Mouse (Mus musculus) limb, embryonic 12.5 days (tissue): ENCODE measurements around the gene Gcm1. TPM values are rescaled to one million over a fixed set of nuclear protein-coding genes. Genes with fewer than 3 reads are reported as not detected.

Source experiments
- ATAC-seq: fragments of 200-750 bp; cut with Nextera tagmentation; 2 replicates; pipeline ENCODE4 v1.8.0; 2017; ENCODE audit warnings: low read depth, moderate TSS enrichment; ENCODE audit not compliant: insufficient number of reproducible peaks, insufficient read depth, low FRiP score, low TSS enrichment
- H3K27ac ChIP-seq: fragments of 300-500 bp; sonication (generic); 2 replicates; pipeline ENCODE4 v1.5.1; 2016; ENCODE audit warnings: mild to moderate bottlenecking, moderate library complexity
- H3K27me3 ChIP-seq: fragments of 300-500 bp; sonication (generic); 2 replicates; pipeline ENCODE4 v1.6.1; 2016; ENCODE audit warnings: mild to moderate bottlenecking, moderate library complexity
- H3K36me3 ChIP-seq: fragments of 300-500 bp; sonication (generic); 2 replicates; pipeline ENCODE4 v1.6.1; 2016; ENCODE audit warnings: mild to moderate bottlenecking, moderate library complexity
- H3K4me1 ChIP-seq: fragments of 300-500 bp; sonication (generic); replicated peaks from 2 replicates; pipeline ENCODE4 v1.6.1; 2016
- H3K4me2 ChIP-seq: fragments of 300-500 bp; sonication (generic); 2 replicates; pipeline ENCODE4 v1.6.1; 2016; ENCODE audit warnings: mild to moderate bottlenecking, moderate library complexity
- H3K4me3 ChIP-seq: fragments of 300-500 bp; sonication (generic); replicated peaks from 2 replicates; pipeline ENCODE4 v1.5.1; 2016; ENCODE audit warnings: mild to moderate bottlenecking
- H3K9ac ChIP-seq: fragments of 300-500 bp; sonication (generic); replicated peaks from 2 replicates; pipeline ENCODE4 v1.6.1; 2016; ENCODE audit warnings: mild to moderate bottlenecking, moderate library complexity
- H3K9me3 ChIP-seq: fragments of 300-500 bp; sonication (generic); 2 replicates; pipeline ENCODE4 v1.6.1; 2016; ENCODE audit warnings: mild to moderate bottlenecking, moderate library complexity
- WGBS: fragments of 180-500 bp; shearing (Covaris S2); methylation state at CpG from one replicate; pipeline ENCODE4 v1.1.7; 2016; 5-methylcytosine and 5-hydroxymethylcytosine counted together
- polyA plus RNA-seq: library from polyadenylated mRNA; unstranded; fragments of >200 nt; fragmentation: Nextera tagmentation; extraction: Ambion mirVana; gene quantifications from 2 replicates; pipeline ENCODE4 v1.2.1, GENCODE M21; 2016

Gcm1 gene
- not detected in 2 replicates for polyA plus RNA-seq

GRCm38 (mm10) chr9:78051677-78052076, at the start of gene Gcm1:
TSS of gene Gcm1 (plus strand) at chr9:78051924.
- Histone ChIP-seq H3K36me3 (no peaks in the 10 kb centered on the region), H3K4me1 (peaks cover 3% of the 10 kb centered on the region; the same call in 1 of the 2 replicates), H3K9ac (no peak within 1 kb of the TSS), H3K9me3 (no peaks in the 10 kb centered on the region), H3K27me3 (no peaks in the 10 kb centered on the region), H3K4me3 (no peak within 1 kb of the TSS), H3K27ac (no peak within 1 kb of the TSS), H3K4me2 (no peak within 1 kb of the TSS)
- no peak for ATAC-seq
- 65% methylated on average over 3 of the region's 3 CpGs for WGBS

DNA sequence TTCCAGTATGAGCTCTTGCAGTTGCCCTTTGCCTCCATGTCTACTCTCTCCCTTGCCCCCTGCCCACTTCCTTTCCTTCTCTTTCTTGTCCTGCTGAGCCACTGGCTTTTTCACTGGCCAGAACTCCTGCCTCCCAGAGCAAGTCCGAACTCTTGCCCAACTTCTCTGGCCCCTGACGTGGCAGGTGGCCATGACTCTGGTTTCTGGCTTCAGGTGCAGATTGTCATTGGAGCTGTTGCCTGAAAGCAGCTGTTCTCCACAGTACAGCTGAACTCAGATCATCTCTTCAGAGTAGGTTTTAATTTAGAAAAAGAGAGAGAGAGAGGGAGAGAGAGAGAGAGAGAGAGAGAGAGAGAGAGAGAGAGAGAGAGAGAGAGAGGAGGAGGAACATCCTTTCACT, 48.4 kb upstream of the Gcm1 start:
- no peak overlapping the region for H3K4me3 ChIP-seq
- H3K4me1 ChIP-seq: no peaks in the 10 kb centered on the region
- H3K27me3 ChIP-seq: no peaks in the 10 kb centered on the region
- ATAC-seq: no peak
- H3K36me3 ChIP-seq: no peaks in the 10 kb centered on the region
- no peaks in the 10 kb centered on the region for H3K9me3 ChIP-seq
- no peak overlapping the region for H3K4me2 ChIP-seq
- H3K9ac ChIP-seq: no peak overlapping the region
- no peak overlapping the region for H3K27ac ChIP-seq
- WGBS: 84% methylated on average over 2 of the region's 2 CpGs

DNA sequence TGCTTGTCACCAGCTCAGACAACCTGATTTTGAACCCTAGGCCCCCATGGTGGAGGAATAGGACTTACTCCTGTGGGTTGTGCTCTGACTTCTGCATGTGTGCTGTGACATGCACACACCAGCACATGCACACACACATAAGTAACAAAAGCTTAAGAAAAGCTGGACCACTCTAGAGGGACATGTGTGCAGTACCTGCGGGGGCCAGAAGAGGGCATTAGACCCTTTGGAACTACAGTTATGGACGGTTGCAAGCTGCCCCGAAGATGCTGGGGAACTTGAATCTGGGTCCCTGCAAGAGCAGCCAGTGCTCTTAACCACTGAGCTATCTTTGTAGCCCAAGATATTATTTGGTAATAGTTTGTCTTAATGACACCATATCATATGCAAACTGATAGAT, 46.2 kb upstream of the Gcm1 start:
- no peak overlapping the region for H3K27ac ChIP-seq
- H3K4me1 ChIP-seq: no peaks in the 10 kb centered on the region
- H3K9me3 ChIP-seq: no peaks in the 10 kb centered on the region
- ATAC-seq: no peak
- H3K27me3 ChIP-seq: no peaks in the 10 kb centered on the region
- H3K9ac ChIP-seq: no peak overlapping the region
- H3K4me3 ChIP-seq: no peak overlapping the region
- H3K36me3 ChIP-seq: no peaks in the 10 kb centered on the region
- H3K4me2 ChIP-seq: no peak overlapping the region
- 59% methylated on average over 3 of the region's 3 CpGs for WGBS

DNA sequence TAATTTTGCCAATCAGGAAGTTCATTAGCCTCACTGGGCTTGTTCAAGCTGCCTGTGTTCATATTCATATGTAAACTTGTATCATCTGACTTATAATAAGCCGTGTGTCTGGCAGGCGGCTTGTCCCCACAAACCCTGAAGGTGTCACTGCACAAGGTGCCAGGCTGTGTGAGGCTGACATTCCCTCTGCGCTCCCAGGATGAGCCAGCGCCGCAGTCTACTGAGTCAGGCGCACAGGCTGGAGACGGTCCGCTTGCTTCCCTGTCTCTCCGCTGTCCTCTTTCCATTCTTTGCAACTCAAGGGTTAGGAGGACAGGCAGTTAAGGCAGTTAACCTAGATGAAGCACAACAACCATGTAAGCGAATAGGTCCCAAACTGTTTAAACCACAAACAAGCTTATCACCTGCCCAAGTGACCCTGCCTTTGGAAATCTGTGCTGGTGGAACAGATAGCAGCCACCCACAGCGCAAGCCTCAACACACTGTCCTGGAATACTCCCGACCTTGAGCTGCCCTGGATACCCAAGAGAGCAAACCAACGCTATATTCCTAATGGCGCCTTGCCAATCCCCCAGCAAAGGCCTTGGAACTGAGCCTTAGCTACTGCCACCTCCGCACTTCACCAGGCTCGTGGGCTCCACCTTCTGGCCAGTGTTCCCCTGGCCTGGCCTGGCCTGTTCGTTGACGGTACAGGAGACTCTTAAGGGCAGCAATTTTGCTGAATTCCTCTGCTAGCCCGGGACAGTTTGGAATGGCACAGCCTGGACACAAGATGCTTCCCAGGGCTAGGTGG, 45.3 kb upstream of the Gcm1 start:
- no peaks in the 10 kb centered on the region for H3K4me1 ChIP-seq
- ATAC-seq: peak; percentile 82
- WGBS: 59% methylated on average over 19 of the region's 19 CpGs

DNA sequence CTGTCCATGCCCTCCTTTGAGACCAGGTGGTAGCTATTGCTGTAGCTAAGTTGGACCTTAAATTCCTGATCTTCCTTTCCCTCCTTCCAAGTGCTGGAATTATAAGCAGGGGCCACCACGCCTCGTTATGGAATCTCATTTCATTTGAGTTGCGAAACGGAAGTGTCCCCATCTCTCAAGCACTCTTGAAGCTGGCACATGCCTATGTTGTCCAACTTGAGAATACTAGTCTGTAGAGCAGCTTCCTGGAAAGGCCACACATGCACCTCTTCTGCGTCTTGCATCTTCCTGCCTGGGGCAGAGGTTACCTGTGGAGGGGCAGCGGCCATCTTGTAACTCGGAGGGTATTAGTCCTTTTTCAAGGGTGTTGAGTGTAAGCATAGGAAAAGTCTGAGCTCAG, 42.3 kb upstream of the Gcm1 start:
- WGBS: 87% methylated on average over 7 of the region's 7 CpGs

More for the DNA sequence above, 45.3 kb upstream of the Gcm1 start:
- Histone ChIP-seq H3K9me3 (no peaks in the 10 kb centered on the region), H3K4me3 (no peak overlapping the region), H3K36me3 (no peaks in the 10 kb centered on the region), H3K27me3 (no peaks in the 10 kb centered on the region), H3K4me2 (no peak overlapping the region), H3K27ac (no peak overlapping the region), H3K9ac (no peak overlapping the region)

GRCm38 (mm10) chr9:78010187-78010586, 41.5 kb upstream of the Gcm1 start:
- 77% methylated on average over 5 of the region's 5 CpGs for WGBS
- Histone ChIP-seq H3K4me3 (no peak overlapping the region), H3K27me3 (no peaks in the 10 kb centered on the region), H3K9me3 (no peaks in the 10 kb centered on the region), H3K27ac (no peak overlapping the region), H3K4me2 (no peak overlapping the region), H3K9ac (no peak overlapping the region), H3K4me1 (no peaks in the 10 kb centered on the region), H3K36me3 (no peaks in the 10 kb centered on the region)
- no peak for ATAC-seq

More for the DNA sequence above, 42.3 kb upstream of the Gcm1 start:
- no peak for ATAC-seq
- no peaks in the 10 kb centered on the region for H3K9me3 ChIP-seq
- H3K27me3 ChIP-seq: no peaks in the 10 kb centered on the region
- H3K9ac ChIP-seq: no peak overlapping the region
- no peak overlapping the region for H3K4me3 ChIP-seq
- H3K36me3 ChIP-seq: no peaks in the 10 kb centered on the region
- H3K27ac ChIP-seq: no peak overlapping the region
- H3K4me2 ChIP-seq: no peak overlapping the region
- no peaks in the 10 kb centered on the region for H3K4me1 ChIP-seq

DNA sequence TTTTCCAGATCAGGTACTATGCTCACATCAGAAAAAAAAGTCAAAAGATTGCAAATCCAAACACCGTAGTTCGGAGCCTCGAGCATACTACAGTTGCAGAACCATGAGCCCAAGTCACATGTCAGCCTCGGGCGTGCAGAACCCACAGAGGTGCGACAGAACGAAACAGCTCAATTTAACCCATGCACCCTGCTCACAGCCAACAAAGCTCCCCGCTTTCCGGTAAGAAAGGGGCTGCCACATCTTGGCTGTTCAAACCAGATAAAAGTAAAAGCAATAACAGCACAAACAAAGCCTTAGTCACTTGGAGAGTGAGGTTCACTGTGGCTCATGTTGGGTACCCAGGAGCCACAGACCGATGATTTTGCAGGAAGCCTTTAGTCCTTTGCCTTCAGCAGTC, 41.0 kb upstream of the Gcm1 start:
- Histone ChIP-seq H3K9ac (no peak overlapping the region), H3K4me2 (no peak overlapping the region), H3K4me1 (no peaks in the 10 kb centered on the region), H3K27ac (no peak overlapping the region), H3K36me3 (no peaks in the 10 kb centered on the region), H3K9me3 (no peaks in the 10 kb centered on the region), H3K27me3 (no peaks in the 10 kb centered on the region), H3K4me3 (no peak overlapping the region)
- 87% methylated on average over 10 of the region's 10 CpGs for WGBS
- ATAC-seq: no peak

GRCm38 (mm10) chr9:78012066-78012465, 39.7 kb upstream of the Gcm1 start:
- ATAC-seq: no peak

GRCm38 (mm10) chr9:78012681-78013080, 39.0 kb upstream of the Gcm1 start:
- ATAC-seq: no peak
- Histone ChIP-seq H3K4me1 (no peaks in the 10 kb centered on the region), H3K36me3 (no peaks in the 10 kb centered on the region), H3K27ac (no peak overlapping the region), H3K4me3 (no peak overlapping the region), H3K4me2 (no peak overlapping the region), H3K27me3 (no peaks in the 10 kb centered on the region), H3K9me3 (no peaks in the 10 kb centered on the region), H3K9ac (no peak overlapping the region)
- 87% methylated on average over 5 of the region's 5 CpGs for WGBS

More at GRCm38 (mm10) chr9:78012066-78012465, 39.7 kb upstream of the Gcm1 start:
- H3K36me3 ChIP-seq: no peaks in the 10 kb centered on the region
- no peaks in the 10 kb centered on the region for H3K4me1 ChIP-seq
- H3K27ac ChIP-seq: no peak overlapping the region
- no peaks in the 10 kb centered on the region for H3K27me3 ChIP-seq
- H3K4me2 ChIP-seq: no peak overlapping the region
- no peak overlapping the region for H3K4me3 ChIP-seq
- 80% methylated on average over 4 of the region's 4 CpGs for WGBS
- no peak overlapping the region for H3K9ac ChIP-seq
- no peaks in the 10 kb centered on the region for H3K9me3 ChIP-seq

GRCm38 (mm10) chr9:78013813-78014212, 37.9 kb upstream of the Gcm1 start:
- H3K4me2 ChIP-seq: no peak overlapping the region
- H3K9me3 ChIP-seq: no peaks in the 10 kb centered on the region
- no peak for ATAC-seq
- 37% methylated on average over 1 of the region's 1 CpGs for WGBS
- no peak overlapping the region for H3K27ac ChIP-seq
- H3K36me3 ChIP-seq: no peaks in the 10 kb centered on the region
- no peak overlapping the region for H3K9ac ChIP-seq
- no peaks in the 10 kb centered on the region for H3K27me3 ChIP-seq
- H3K4me1 ChIP-seq: no peaks in the 10 kb centered on the region
- H3K4me3 ChIP-seq: no peak overlapping the region

DNA sequence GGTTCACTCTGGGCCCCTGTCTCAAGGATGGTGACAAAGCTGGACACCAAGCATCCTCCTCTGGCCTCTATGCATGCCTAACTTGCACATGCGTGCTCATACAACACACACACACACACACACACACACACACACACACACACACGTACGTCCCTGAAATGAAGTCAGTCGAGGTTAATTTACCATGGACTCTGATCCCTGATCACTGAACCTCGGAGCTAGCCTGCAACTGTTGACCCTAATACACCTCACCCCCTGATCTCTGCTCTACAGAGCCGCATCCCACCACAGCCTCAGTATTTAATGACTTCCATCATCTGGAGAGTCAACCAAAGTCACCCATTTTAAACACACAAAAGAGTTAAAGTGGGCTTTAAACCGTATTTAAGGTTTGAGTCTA, 35.9 kb upstream of the Gcm1 start:
- 87% methylated on average over 7 of the region's 7 CpGs for WGBS
- no peak overlapping the region for H3K4me3 ChIP-seq
- no peak overlapping the region for H3K27ac ChIP-seq
- no peak overlapping the region for H3K9ac ChIP-seq
- ATAC-seq: no peak
- H3K4me2 ChIP-seq: no peak overlapping the region
- H3K27me3 ChIP-seq: no peaks in the 10 kb centered on the region
- H3K4me1 ChIP-seq: no peaks in the 10 kb centered on the region
- H3K36me3 ChIP-seq: no peaks in the 10 kb centered on the region
- no peaks in the 10 kb centered on the region for H3K9me3 ChIP-seq

GRCm38 (mm10) chr9:78016288-78016687, 35.4 kb upstream of the Gcm1 start:
- Histone ChIP-seq H3K9ac (no peak overlapping the region), H3K4me1 (peaks cover 4% of the 10 kb centered on the region; the same call in 1 of the 2 replicates), H3K9me3 (no peaks in the 10 kb centered on the region), H3K4me2 (no peak overlapping the region), H3K27me3 (no peaks in the 10 kb centered on the region), H3K4me3 (no peak overlapping the region), H3K27ac (no peak overlapping the region), H3K36me3 (no peaks in the 10 kb centered on the region)
- 67% methylated on average over 15 of the region's 15 CpGs for WGBS
- ATAC-seq: no peak
